Mouse (Mus musculus) heart, adult 10 weeks (tissue): ENCODE measurements around the gene Gm4791. TPM values are rescaled to one million over a fixed set of nuclear protein-coding genes. Genes with fewer than 3 reads are reported as not detected.

Experiments
- polyA plus RNA-seq: library from polyadenylated mRNA; stranded (reverse); fragments of 350-450 nt; fragmentation: Illumina TruSeq; extraction: RNeasy Lipid Tissue Mini Kit (QIAGEN cat#74804); gene quantifications from one replicate; pipeline ENCODE4 v1.2.3, GENCODE M21; 2014; ENCODE audit warnings: low read depth, low replicate concordance

The Gm4791 gene
- not detected for polyA plus RNA-seq

GRCm38 (mm10) chr9:46998338-46998791 is at the start of gene Gm4791:
Gene Gm4791, plus strand, starts transcription at chr9:46998741.

